Mouse (Mus musculus): ENCODE measurements around the gene Zpbp2. TPM values are rescaled to one million over a fixed set of nuclear protein-coding genes. Genes with fewer than 3 reads are reported as not detected.

The Zpbp2 gene
- polyA plus RNA-seq, 1 experiment, result 283 TPM

- no peaks in the 10 kb centered on the region for H3K36me3 ChIP-seq (ENCODE audit: control insufficient read depth, insufficient read depth, low read length)
- TF ChIP-seq CTCF (IDR thresholded peaks at IDR 0.05; ENCODE audit: control insufficient read depth, insufficient read depth, insufficient replicate concordance, low read depth, low read length) (no peak), POLR2A (IDR thresholded peaks at IDR 0.05; ENCODE audit: control insufficient read depth, low read depth, low read length) (no peak)
- no peaks in the 10 kb centered on the region for H3K27me3 ChIP-seq (ENCODE audit: control insufficient read depth, insufficient read depth, low read length)
- H3K4me1 ChIP-seq (ENCODE audit: control insufficient read depth, insufficient read depth, low read length), result no peaks in the 10 kb centered on the region
- no peak overlapping the region for H3K27ac ChIP-seq (ENCODE audit: control insufficient read depth, insufficient read depth, low read depth, low read length)
- no peak overlapping the region for H3K4me3 ChIP-seq (ENCODE audit: control insufficient read depth, low read depth, low read length)
Observed at GRCm38 (mm10) chr11:98560942-98561341, 10.0 kb downstream of the Zpbp2 start.

GRCm38 (mm10) chr11:98563025-98563424 is 12.1 kb downstream of the Zpbp2 start:
- H3K27me3 ChIP-seq (ENCODE audit: control insufficient read depth, insufficient read depth, low read length), result no peaks in the 10 kb centered on the region
- H3K4me3 ChIP-seq (ENCODE audit: control insufficient read depth, low read depth, low read length), result no peak overlapping the region
- H3K27ac ChIP-seq (ENCODE audit: control insufficient read depth, insufficient read depth, low read depth, low read length), result no peak overlapping the region
- H3K4me1 ChIP-seq (ENCODE audit: control insufficient read depth, insufficient read depth, low read length), result no peaks in the 10 kb centered on the region; the same call in 1 of the 2 replicates
- TF ChIP-seq CTCF (IDR thresholded peaks at IDR 0.05; ENCODE audit: control insufficient read depth, insufficient read depth, insufficient replicate concordance, low read depth, low read length), result no peak
- TF ChIP-seq POLR2A (IDR thresholded peaks at IDR 0.05; ENCODE audit: control insufficient read depth, low read depth, low read length), result no peak
- no peaks in the 10 kb centered on the region for H3K36me3 ChIP-seq (ENCODE audit: control insufficient read depth, insufficient read depth, low read length)

- H3K36me3 ChIP-seq (ENCODE audit: control insufficient read depth, insufficient read depth, low read length), result no peaks in the 10 kb centered on the region
- no peak overlapping the region for H3K4me3 ChIP-seq (ENCODE audit: control insufficient read depth, low read depth, low read length)
- H3K4me1 ChIP-seq (ENCODE audit: control insufficient read depth, insufficient read depth, low read length), result no peaks in the 10 kb centered on the region; the same call in 1 of the 2 replicates
- H3K27me3 ChIP-seq (ENCODE audit: control insufficient read depth, insufficient read depth, low read length), result no peaks in the 10 kb centered on the region
- H3K27ac ChIP-seq (ENCODE audit: control insufficient read depth, insufficient read depth, low read depth, low read length), result no peak overlapping the region
- no peak for TF ChIP-seq POLR2A (IDR thresholded peaks at IDR 0.05; ENCODE audit: control insufficient read depth, low read depth, low read length)
- no peak for TF ChIP-seq CTCF (IDR thresholded peaks at IDR 0.05; ENCODE audit: control insufficient read depth, insufficient read depth, insufficient replicate concordance, low read depth, low read length)
Observed at GRCm38 (mm10) chr11:98563921-98564414, 13.1 kb downstream of the Zpbp2 start.

GRCm38 (mm10) chr11:98568326-98568725 is 17.4 kb downstream of the Zpbp2 start:
- no peak for TF ChIP-seq POLR2A (IDR thresholded peaks at IDR 0.05; ENCODE audit: control insufficient read depth, low read depth, low read length)
- TF ChIP-seq CTCF (IDR thresholded peaks at IDR 0.05; ENCODE audit: control insufficient read depth, insufficient read depth, insufficient replicate concordance, low read depth, low read length), result peak; percentile 85; the same call in 1 of the 2 replicates
- no peak overlapping the region for H3K27ac ChIP-seq (ENCODE audit: control insufficient read depth, insufficient read depth, low read depth, low read length)

GRCm38 (mm10) chr11:98569461-98569860 is 18.6 kb downstream of the Zpbp2 start:
- no peak overlapping the region; the same call in 1 of the 2 replicates for H3K4me3 ChIP-seq (ENCODE audit: control insufficient read depth, low read depth, low read length)
- H3K36me3 ChIP-seq (ENCODE audit: control insufficient read depth, insufficient read depth, low read length), result no peaks in the 10 kb centered on the region
- H3K27ac ChIP-seq (ENCODE audit: control insufficient read depth, insufficient read depth, low read depth, low read length), result no peak overlapping the region
- no peaks in the 10 kb centered on the region for H3K27me3 ChIP-seq (ENCODE audit: control insufficient read depth, insufficient read depth, low read length)
- H3K4me1 ChIP-seq (ENCODE audit: control insufficient read depth, insufficient read depth, low read length), result no peaks in the 10 kb centered on the region; the same call in 1 of the 2 replicates
- no peak for TF ChIP-seq CTCF (IDR thresholded peaks at IDR 0.05; ENCODE audit: control insufficient read depth, insufficient read depth, insufficient replicate concordance, low read depth, low read length)
- TF ChIP-seq POLR2A (IDR thresholded peaks at IDR 0.05; ENCODE audit: control insufficient read depth, low read depth, low read length), result no peak

More at GRCm38 (mm10) chr11:98568326-98568725, 17.4 kb downstream of the Zpbp2 start:
- Histone ChIP-seq H3K4me1 (ENCODE audit: control insufficient read depth, insufficient read depth, low read length) (no peaks in the 10 kb centered on the region; the same call in 1 of the 2 replicates), H3K27me3 (ENCODE audit: control insufficient read depth, insufficient read depth, low read length) (no peaks in the 10 kb centered on the region), H3K36me3 (ENCODE audit: control insufficient read depth, insufficient read depth, low read length) (no peaks in the 10 kb centered on the region), H3K4me3 (ENCODE audit: control insufficient read depth, low read depth, low read length) (no peak overlapping the region)

- Histone ChIP-seq H3K27me3 (ENCODE audit: control insufficient read depth, insufficient read depth, low read length) (no peaks in the 10 kb centered on the region), H3K4me3 (ENCODE audit: control insufficient read depth, low read depth, low read length) (no peak overlapping the region), H3K4me1 (ENCODE audit: control insufficient read depth, insufficient read depth, low read length) (no peaks in the 10 kb centered on the region; the same call in 1 of the 2 replicates), H3K36me3 (ENCODE audit: control insufficient read depth, insufficient read depth, low read length) (no peaks in the 10 kb centered on the region), H3K27ac (ENCODE audit: control insufficient read depth, insufficient read depth, low read depth, low read length) (no peak overlapping the region)
- TF ChIP-seq POLR2A (IDR thresholded peaks at IDR 0.05; ENCODE audit: control insufficient read depth, low read depth, low read length) (no peak), CTCF (IDR thresholded peaks at IDR 0.05; ENCODE audit: control insufficient read depth, insufficient read depth, insufficient replicate concordance, low read depth, low read length) (no peak)
Observed at GRCm38 (mm10) chr11:98577776-98578175, 26.9 kb downstream of the Zpbp2 start.

- Histone ChIP-seq H3K27me3 (ENCODE audit: control insufficient read depth, insufficient read depth, low read length) (no peaks in the 10 kb centered on the region), H3K4me3 (ENCODE audit: control insufficient read depth, low read depth, low read length) (no peak overlapping the region), H3K27ac (ENCODE audit: control insufficient read depth, insufficient read depth, low read depth, low read length) (no peak overlapping the region), H3K4me1 (ENCODE audit: control insufficient read depth, insufficient read depth, low read length) (no peaks in the 10 kb centered on the region; the same call in 1 of the 2 replicates), H3K36me3 (ENCODE audit: control insufficient read depth, insufficient read depth, low read length) (no peaks in the 10 kb centered on the region)
- no peak for TF ChIP-seq POLR2A (IDR thresholded peaks at IDR 0.05; ENCODE audit: control insufficient read depth, low read depth, low read length)
Observed at GRCm38 (mm10) chr11:98580301-98581121, 29.6 kb downstream of the Zpbp2 start.

All from testis, adult 2 months (tissue).